Mouse (Mus musculus): Measurements from ENCODE around the gene Cdca5. TPM values are rescaled to one million over a fixed set of nuclear protein-coding genes. Genes with fewer than 3 reads are reported as not detected.
A peak's percentile ranks its signal among the peaks of the same experiment; 100 is the strongest.

Cdca5 gene
- polyA plus RNA-seq, 1 experiment, result 0.20 TPM

- Histone ChIP-seq H3K27ac (ENCODE audit: insufficient read depth, low read length) (no peak overlapping the region), H3K4me3 (replicated peaks; ENCODE audit: insufficient read depth, low read depth, low read length) (no peak overlapping the region), H3K27me3 (ENCODE audit: control insufficient read depth, insufficient read depth, low read length) (no peaks in the 10 kb centered on the region), H3K4me1 (ENCODE audit: control insufficient read depth, insufficient read depth, low read length) (peaks cover 10% of the 10 kb centered on the region)
- TF ChIP-seq POLR2A (IDR thresholded peaks at IDR 0.05; ENCODE audit: borderline replicate concordance, insufficient read depth, low read length) (no peak), CTCF (IDR thresholded peaks at IDR 0.05; ENCODE audit: borderline replicate concordance, insufficient read depth, low read depth, low read length) (no peak)
- 30% methylated on average over 15 of the region's 15 CpGs for WGBS
- DNase-seq, result no peak
Observed at GRCm38 (mm10) chr19:6116113-6116850, 31.5 kb downstream of the Cdca5 start.

- Histone ChIP-seq H3K4me3 (replicated peaks; ENCODE audit: insufficient read depth, low read depth, low read length) (peak overlapping the region; percentile 63), H3K27me3 (ENCODE audit: control insufficient read depth, insufficient read depth, low read length) (no peaks in the 10 kb centered on the region), H3K4me1 (ENCODE audit: control insufficient read depth, insufficient read depth, low read length) (peaks cover 10% of the 10 kb centered on the region), H3K27ac (ENCODE audit: insufficient read depth, low read length) (peak overlapping the region; percentile 67)
- no peak for TF ChIP-seq CTCF (IDR thresholded peaks at IDR 0.05; ENCODE audit: borderline replicate concordance, insufficient read depth, low read depth, low read length)
- no peak for TF ChIP-seq POLR2A (IDR thresholded peaks at IDR 0.05; ENCODE audit: borderline replicate concordance, insufficient read depth, low read length)
- 3% methylated on average over 32 of the region's 32 CpGs for WGBS
- no peak for DNase-seq
Observed at GRCm38 (mm10) chr19:6117346-6117985, 32.7 kb downstream of the Cdca5 start.

DNA sequence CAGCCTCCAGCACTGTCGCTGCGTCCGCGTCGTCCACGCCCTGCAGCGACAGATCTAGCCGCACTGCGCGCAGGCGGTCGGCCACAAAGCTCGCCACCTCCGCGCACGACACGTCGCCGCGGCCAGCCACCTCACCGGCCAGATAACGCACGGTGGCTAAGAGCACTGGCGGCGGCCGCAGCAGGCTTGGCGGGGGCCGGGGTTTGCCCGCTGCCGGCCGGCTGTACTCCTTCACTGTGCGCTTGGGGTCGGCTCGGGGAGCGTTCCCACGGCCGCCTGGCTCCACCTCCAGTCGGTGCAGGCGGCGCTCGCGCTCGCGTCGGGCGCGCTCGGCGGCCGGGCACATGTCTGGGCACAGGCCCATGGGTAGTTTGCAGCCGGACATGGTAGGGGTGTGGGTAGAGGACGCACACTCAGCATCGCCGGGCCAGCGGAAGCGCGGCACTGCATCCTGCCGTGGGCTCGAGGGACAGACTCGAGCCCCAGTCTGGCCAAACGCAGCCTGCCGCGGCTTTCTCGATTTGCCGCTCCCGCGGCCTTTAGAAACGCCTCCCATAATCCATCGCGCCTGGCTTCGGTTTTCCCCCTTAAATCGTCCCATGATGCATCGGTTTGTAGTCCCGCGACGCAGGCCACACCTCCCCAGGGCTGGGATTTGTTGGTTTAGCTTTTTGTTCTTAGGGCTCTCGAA lies 33.3 kb downstream of the Cdca5 start, which contains the start of gene Sac3d1:
Sac3d1 (minus strand) TSS at position 665 of the 691 bp plus-strand sequence.
- H3K27ac ChIP-seq (ENCODE audit: insufficient read depth, low read length), result peak within 1 kb of the TSS; percentile 67
- no peaks in the 10 kb centered on the region for H3K27me3 ChIP-seq (ENCODE audit: control insufficient read depth, insufficient read depth, low read length)
- H3K4me1 ChIP-seq (ENCODE audit: control insufficient read depth, insufficient read depth, low read length), result peaks cover 10% of the 10 kb centered on the region
- TF ChIP-seq POLR2A (IDR thresholded peaks at IDR 0.05; ENCODE audit: borderline replicate concordance, insufficient read depth, low read length) (peak; percentile 40), CTCF (IDR thresholded peaks at IDR 0.05; ENCODE audit: borderline replicate concordance, insufficient read depth, low read depth, low read length) (no peak)
- peak within 1 kb of the TSS; percentile 63 for H3K4me3 ChIP-seq (replicated peaks; ENCODE audit: insufficient read depth, low read depth, low read length)
- WGBS, result under 1% methylated on average over 77 of the region's 77 CpGs
- DNase-seq, result peak; percentile 90 to 91

DNA sequence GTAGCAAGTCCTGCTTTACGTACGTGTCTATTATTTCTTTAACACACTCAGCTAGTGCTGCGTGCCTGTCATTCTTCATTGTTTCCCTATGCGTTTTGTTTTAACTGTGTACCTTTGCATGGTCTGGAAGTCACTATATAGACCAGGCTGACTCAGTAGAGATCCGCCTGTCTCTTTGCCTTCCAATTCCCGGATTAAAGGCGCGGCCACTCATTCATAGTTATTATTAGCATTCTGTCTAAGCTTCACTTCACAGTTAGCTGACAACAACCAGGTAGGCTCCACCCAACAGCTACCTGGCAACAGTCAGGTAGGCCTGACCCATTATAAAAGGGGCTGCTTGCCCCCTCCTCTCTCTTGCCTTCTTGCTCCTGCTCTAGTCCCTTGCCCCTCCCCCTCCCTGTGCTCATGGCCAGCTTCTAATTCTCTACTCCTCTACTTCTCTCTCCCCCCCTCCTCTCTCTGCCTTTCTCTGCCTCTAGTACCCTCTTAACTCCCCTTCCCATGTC lies 33.9 kb downstream of the Cdca5 start:
- Histone ChIP-seq H3K4me1 (ENCODE audit: control insufficient read depth, insufficient read depth, low read length) (peaks cover 10% of the 10 kb centered on the region), H3K27me3 (ENCODE audit: control insufficient read depth, insufficient read depth, low read length) (no peaks in the 10 kb centered on the region), H3K27ac (ENCODE audit: insufficient read depth, low read length) (peak overlapping the region; percentile 10; the same call in 1 of the 2 replicates), H3K4me3 (replicated peaks; ENCODE audit: insufficient read depth, low read depth, low read length) (peak overlapping the region; percentile 63)
- no peak for DNase-seq
- TF ChIP-seq CTCF (IDR thresholded peaks at IDR 0.05; ENCODE audit: borderline replicate concordance, insufficient read depth, low read depth, low read length) (no peak), POLR2A (IDR thresholded peaks at IDR 0.05; ENCODE audit: borderline replicate concordance, insufficient read depth, low read length) (no peak)
- under 1% methylated on average over 8 of the region's 8 CpGs for WGBS

- no peak for DNase-seq
- Histone ChIP-seq H3K4me1 (ENCODE audit: control insufficient read depth, insufficient read depth, low read length) (peaks cover under 1% of the 10 kb centered on the region; the same call in 1 of the 2 replicates), H3K4me3 (replicated peaks; ENCODE audit: insufficient read depth, low read depth, low read length) (no peak overlapping the region), H3K27ac (ENCODE audit: insufficient read depth, low read length) (no peak overlapping the region), H3K27me3 (ENCODE audit: control insufficient read depth, insufficient read depth, low read length) (no peaks in the 10 kb centered on the region)
- 57% methylated on average over 19 of the region's 19 CpGs for WGBS
- no peak for TF ChIP-seq CTCF (IDR thresholded peaks at IDR 0.05; ENCODE audit: borderline replicate concordance, insufficient read depth, low read depth, low read length)
- no peak for TF ChIP-seq POLR2A (IDR thresholded peaks at IDR 0.05; ENCODE audit: borderline replicate concordance, insufficient read depth, low read length)
Observed at GRCm38 (mm10) chr19:6121761-6122160, 37.0 kb downstream of the Cdca5 start.

GRCm38 (mm10) chr19:6123330-6123729 lies 38.5 kb downstream of the Cdca5 start:
- Histone ChIP-seq H3K4me1 (ENCODE audit: control insufficient read depth, insufficient read depth, low read length) (no peaks in the 10 kb centered on the region; the same call in 1 of the 2 replicates), H3K27ac (ENCODE audit: insufficient read depth, low read length) (no peak overlapping the region), H3K4me3 (replicated peaks; ENCODE audit: insufficient read depth, low read depth, low read length) (no peak overlapping the region), H3K27me3 (ENCODE audit: control insufficient read depth, insufficient read depth, low read length) (no peaks in the 10 kb centered on the region)
- DNase-seq, result no peak
- WGBS, result 30% methylated on average over 8 of the region's 8 CpGs
- TF ChIP-seq POLR2A (IDR thresholded peaks at IDR 0.05; ENCODE audit: borderline replicate concordance, insufficient read depth, low read length) (no peak), CTCF (IDR thresholded peaks at IDR 0.05; ENCODE audit: borderline replicate concordance, insufficient read depth, low read depth, low read length) (no peak)

GRCm38 (mm10) chr19:6124898-6125297 lies 40.1 kb downstream of the Cdca5 start:
- no peaks in the 10 kb centered on the region; the same call in 1 of the 2 replicates for H3K4me1 ChIP-seq (ENCODE audit: control insufficient read depth, insufficient read depth, low read length)
- no peaks in the 10 kb centered on the region for H3K27me3 ChIP-seq (ENCODE audit: control insufficient read depth, insufficient read depth, low read length)
- WGBS, result 49% methylated on average over 2 of the region's 2 CpGs
- H3K27ac ChIP-seq (ENCODE audit: insufficient read depth, low read length), result no peak overlapping the region
- H3K4me3 ChIP-seq (replicated peaks; ENCODE audit: insufficient read depth, low read depth, low read length), result no peak overlapping the region
- no peak for TF ChIP-seq CTCF (IDR thresholded peaks at IDR 0.05; ENCODE audit: borderline replicate concordance, insufficient read depth, low read depth, low read length)
- no peak for TF ChIP-seq POLR2A (IDR thresholded peaks at IDR 0.05; ENCODE audit: borderline replicate concordance, insufficient read depth, low read length)
- DNase-seq, result no peak
